Mouse (Mus musculus): Measurements from ENCODE around the gene Grrp1. TPM values are rescaled to one million over a fixed set of nuclear protein-coding genes. Genes with fewer than 3 reads are reported as not detected.
A peak's percentile ranks its signal among the peaks of the same experiment; 100 is the strongest.

The Grrp1 gene
- polyA plus RNA-seq, 1 experiment, result 1.9 TPM

GRCm38 (mm10) chr4:134238686-134239085, 15.2 kb downstream of the Grrp1 start:
- Histone ChIP-seq H3K27ac (ENCODE audit: control insufficient read depth, insufficient read depth, low read depth, low read length) (no peak overlapping the region), H3K4me3 (ENCODE audit: control insufficient read depth, low read depth, low read length) (no peak overlapping the region), H3K36me3 (ENCODE audit: control insufficient read depth, insufficient read depth, low read length) (no peaks in the 10 kb centered on the region)

GRCm38 (mm10) chr4:134238279-134238651, 15.6 kb downstream of the Grrp1 start, which contains the start of gene Cnksr1:
TSS of gene Cnksr1 (minus strand) at chr4:134238399.
- H3K36me3 ChIP-seq (ENCODE audit: control insufficient read depth, insufficient read depth, low read length), result no peaks in the 10 kb centered on the region
- TF ChIP-seq CTCF (IDR thresholded peaks at IDR 0.05; ENCODE audit: control insufficient read depth, insufficient read depth, insufficient replicate concordance, low read depth, low read length) (no peak), POLR2A (IDR thresholded peaks at IDR 0.05; ENCODE audit: control insufficient read depth, low read depth, low read length) (no peak)
- peaks cover 11% of the 10 kb centered on the region for H3K4me1 ChIP-seq (ENCODE audit: control insufficient read depth, insufficient read depth, low read length)
- no peaks in the 10 kb centered on the region for H3K27me3 ChIP-seq (ENCODE audit: control insufficient read depth, insufficient read depth, low read length)
- no peak within 1 kb of the TSS for H3K27ac ChIP-seq (ENCODE audit: control insufficient read depth, insufficient read depth, low read depth, low read length)
- H3K4me3 ChIP-seq (ENCODE audit: control insufficient read depth, low read depth, low read length), result peak within 1 kb of the TSS; percentile 4

More at GRCm38 (mm10) chr4:134238686-134239085, 15.2 kb downstream of the Grrp1 start:
- H3K27me3 ChIP-seq (ENCODE audit: control insufficient read depth, insufficient read depth, low read length), result no peaks in the 10 kb centered on the region
- H3K4me1 ChIP-seq (ENCODE audit: control insufficient read depth, insufficient read depth, low read length), result peaks cover 11% of the 10 kb centered on the region
- no peak for TF ChIP-seq CTCF (IDR thresholded peaks at IDR 0.05; ENCODE audit: control insufficient read depth, insufficient read depth, insufficient replicate concordance, low read depth, low read length)
- no peak for TF ChIP-seq POLR2A (IDR thresholded peaks at IDR 0.05; ENCODE audit: control insufficient read depth, low read depth, low read length)

- Histone ChIP-seq H3K27me3 (ENCODE audit: control insufficient read depth, insufficient read depth, low read length) (no peaks in the 10 kb centered on the region), H3K4me3 (ENCODE audit: control insufficient read depth, low read depth, low read length) (peak overlapping the region; percentile 4; the same call in 1 of the 2 replicates), H3K27ac (ENCODE audit: control insufficient read depth, insufficient read depth, low read depth, low read length) (no peak overlapping the region), H3K4me1 (ENCODE audit: control insufficient read depth, insufficient read depth, low read length) (peaks cover 11% of the 10 kb centered on the region), H3K36me3 (ENCODE audit: control insufficient read depth, insufficient read depth, low read length) (no peaks in the 10 kb centered on the region)
- TF ChIP-seq CTCF (IDR thresholded peaks at IDR 0.05; ENCODE audit: control insufficient read depth, insufficient read depth, insufficient replicate concordance, low read depth, low read length), result no peak
Observed at GRCm38 (mm10) chr4:134237582-134238278, 16.2 kb downstream of the Grrp1 start.

GRCm38 (mm10) chr4:134234876-134235275, 19.0 kb downstream of the Grrp1 start:
- Histone ChIP-seq H3K4me3 (ENCODE audit: control insufficient read depth, low read depth, low read length) (no peak overlapping the region), H3K4me1 (ENCODE audit: control insufficient read depth, insufficient read depth, low read length) (peaks cover 11% of the 10 kb centered on the region), H3K27me3 (ENCODE audit: control insufficient read depth, insufficient read depth, low read length) (no peaks in the 10 kb centered on the region), H3K27ac (ENCODE audit: control insufficient read depth, insufficient read depth, low read depth, low read length) (no peak overlapping the region), H3K36me3 (ENCODE audit: control insufficient read depth, insufficient read depth, low read length) (no peaks in the 10 kb centered on the region)
- TF ChIP-seq CTCF (IDR thresholded peaks at IDR 0.05; ENCODE audit: control insufficient read depth, insufficient read depth, insufficient replicate concordance, low read depth, low read length) (no peak), POLR2A (IDR thresholded peaks at IDR 0.05; ENCODE audit: control insufficient read depth, low read depth, low read length) (no peak)

- no peaks in the 10 kb centered on the region for H3K36me3 ChIP-seq (ENCODE audit: control insufficient read depth, insufficient read depth, low read length)
- H3K4me1 ChIP-seq (ENCODE audit: control insufficient read depth, insufficient read depth, low read length), result no peaks in the 10 kb centered on the region; the same call in 1 of the 2 replicates
- H3K27ac ChIP-seq (ENCODE audit: control insufficient read depth, insufficient read depth, low read depth, low read length), result no peak overlapping the region
- no peak overlapping the region for H3K4me3 ChIP-seq (ENCODE audit: control insufficient read depth, low read depth, low read length)
- H3K27me3 ChIP-seq (ENCODE audit: control insufficient read depth, insufficient read depth, low read length), result no peaks in the 10 kb centered on the region
- no peak for TF ChIP-seq CTCF (IDR thresholded peaks at IDR 0.05; ENCODE audit: control insufficient read depth, insufficient read depth, insufficient replicate concordance, low read depth, low read length)
- TF ChIP-seq POLR2A (IDR thresholded peaks at IDR 0.05; ENCODE audit: control insufficient read depth, low read depth, low read length), result no peak
Observed at GRCm38 (mm10) chr4:134230431-134230830, 23.5 kb downstream of the Grrp1 start.

GRCm38 (mm10) chr4:134227194-134227593, 26.7 kb downstream of the Grrp1 start, which contains the start of gene Catsper4:
TSS of gene Catsper4 (minus strand) at chr4:134227383.
- Histone ChIP-seq H3K4me3 (ENCODE audit: control insufficient read depth, low read depth, low read length) (peak within 1 kb of the TSS; percentile 86), H3K4me1 (ENCODE audit: control insufficient read depth, insufficient read depth, low read length) (no peaks in the 10 kb centered on the region; the same call in 1 of the 2 replicates), H3K27ac (ENCODE audit: control insufficient read depth, insufficient read depth, low read depth, low read length) (peak within 1 kb of the TSS; percentile 15), H3K36me3 (ENCODE audit: control insufficient read depth, insufficient read depth, low read length) (no peaks in the 10 kb centered on the region), H3K27me3 (ENCODE audit: control insufficient read depth, insufficient read depth, low read length) (no peaks in the 10 kb centered on the region)
- TF ChIP-seq CTCF (IDR thresholded peaks at IDR 0.05; ENCODE audit: control insufficient read depth, insufficient read depth, insufficient replicate concordance, low read depth, low read length), result peak; percentile 4; the same call in 1 of the 2 replicates
- peak; percentile 69; the same call in 1 of the 2 replicates for TF ChIP-seq POLR2A (IDR thresholded peaks at IDR 0.05; ENCODE audit: control insufficient read depth, low read depth, low read length)

GRCm38 (mm10) chr4:134222793-134223600, 30.9 kb downstream of the Grrp1 start:
- H3K27ac ChIP-seq (ENCODE audit: control insufficient read depth, insufficient read depth, low read depth, low read length), result no peak overlapping the region
- H3K4me3 ChIP-seq (ENCODE audit: control insufficient read depth, low read depth, low read length), result no peak overlapping the region
- H3K36me3 ChIP-seq (ENCODE audit: control insufficient read depth, insufficient read depth, low read length), result no peaks in the 10 kb centered on the region
- no peaks in the 10 kb centered on the region; the same call in 1 of the 2 replicates for H3K4me1 ChIP-seq (ENCODE audit: control insufficient read depth, insufficient read depth, low read length)
- no peak for TF ChIP-seq CTCF (IDR thresholded peaks at IDR 0.05; ENCODE audit: control insufficient read depth, insufficient read depth, insufficient replicate concordance, low read depth, low read length)
- no peak for TF ChIP-seq POLR2A (IDR thresholded peaks at IDR 0.05; ENCODE audit: control insufficient read depth, low read depth, low read length)
- no peaks in the 10 kb centered on the region for H3K27me3 ChIP-seq (ENCODE audit: control insufficient read depth, insufficient read depth, low read length)
